Mouse (Mus musculus) cerebellum, postnatal 4 days (tissue): Measurements from ENCODE around the gene Tsx.
"Not testable (repeated sequence)": the region's sequence is repeated elsewhere in the genome, so short reads cannot be mapped to it uniquely, and the experiment has no call there.

ENCODE experiments used
- DNase-seq, 2 experiments: peaks; one replicate each; pipeline ENCODE4 v3.0.0; 2022; ENCODE audit warnings: low spot score in 2 of 2, mixed read lengths in 1 of 2

Gene Tsx

GRCm38 (mm10) chrX:103414167-103414566, at the start of gene Tsx:
Gene Tsx, plus strand, starts transcription at chrX:103414467.
- no peak for DNase-seq

GRCm38 (mm10) chrX:103366201-103366600, 48.1 kb upstream of the Tsx start:
- DNase-seq: no peak

GRCm38 (mm10) chrX:103368650-103369049, 45.6 kb upstream of the Tsx start:
- no peak for DNase-seq

GRCm38 (mm10) chrX:103371221-103371620, 43.0 kb upstream of the Tsx start:
- DNase-seq: no peak

- DNase-seq: no peak
Observed at GRCm38 (mm10) chrX:103371627-103372026, 42.6 kb upstream of the Tsx start.

GRCm38 (mm10) chrX:103374250-103374649, 40.0 kb upstream of the Tsx start:
- DNase-seq: peak in 1 of 2 experiments; percentile 6

- DNase-seq: no peak
Observed at GRCm38 (mm10) chrX:103384528-103384927, 29.7 kb upstream of the Tsx start.

- no peak for DNase-seq
Observed at GRCm38 (mm10) chrX:103388131-103388530, 26.1 kb upstream of the Tsx start.

GRCm38 (mm10) chrX:103393841-103394240, 20.4 kb upstream of the Tsx start:
- no peak for DNase-seq

- DNase-seq: no peak
Observed at GRCm38 (mm10) chrX:103405021-103405420, 9.2 kb upstream of the Tsx start.

GRCm38 (mm10) chrX:103421710-103422109, 7.4 kb downstream of the Tsx start, which contains the start of gene Gm26992:
Gene Gm26992, plus strand, starts transcription at chrX:103422010.
- no peak for DNase-seq

- no peak for DNase-seq
Observed at GRCm38 (mm10) chrX:103427677-103428076, 13.4 kb downstream of the Tsx start.

- no peak for DNase-seq
Observed at GRCm38 (mm10) chrX:103432293-103432692, 18.0 kb downstream of the Tsx start.

- no peak for DNase-seq
Observed at GRCm38 (mm10) chrX:103438023-103438422, 23.8 kb downstream of the Tsx start.

GRCm38 (mm10) chrX:103440803-103441202, 26.5 kb downstream of the Tsx start:
- DNase-seq: peak in 1 of 2 experiments; percentile 8

GRCm38 (mm10) chrX:103443755-103444154, 29.5 kb downstream of the Tsx start:
- DNase-seq: peak in 1 of 2 experiments; percentile 14

- peak in 1 of 2 experiments; percentile 4 for DNase-seq
Observed at GRCm38 (mm10) chrX:103447539-103448169, 33.4 kb downstream of the Tsx start.

- DNase-seq: not testable (repeated sequence)
Observed at GRCm38 (mm10) chrX:103448429-103448828, 34.2 kb downstream of the Tsx start.

- not testable (repeated sequence) for DNase-seq
Observed at GRCm38 (mm10) chrX:103448943-103449722, 34.9 kb downstream of the Tsx start.

GRCm38 (mm10) chrX:103452815-103453214, 38.5 kb downstream of the Tsx start:
- no peak for DNase-seq

- peak in 1 of 2 experiments; percentile 12 for DNase-seq
Observed at GRCm38 (mm10) chrX:103460056-103460455, 45.8 kb downstream of the Tsx start.

- DNase-seq: no peak
Observed at GRCm38 (mm10) chrX:103468998-103469397, 54.7 kb downstream of the Tsx start.

- no peak for DNase-seq
Observed at GRCm38 (mm10) chrX:103472346-103472745, 58.1 kb downstream of the Tsx start.
